Mouse (Mus musculus): ENCODE data around the gene Eef1a1. TPM values are rescaled to one million over a fixed set of nuclear protein-coding genes. Genes with fewer than 3 reads are reported as not detected.

Eef1a1 gene
- polyA plus RNA-seq, 1 experiment from 2014 or later = 4,522 TPM

DNA sequence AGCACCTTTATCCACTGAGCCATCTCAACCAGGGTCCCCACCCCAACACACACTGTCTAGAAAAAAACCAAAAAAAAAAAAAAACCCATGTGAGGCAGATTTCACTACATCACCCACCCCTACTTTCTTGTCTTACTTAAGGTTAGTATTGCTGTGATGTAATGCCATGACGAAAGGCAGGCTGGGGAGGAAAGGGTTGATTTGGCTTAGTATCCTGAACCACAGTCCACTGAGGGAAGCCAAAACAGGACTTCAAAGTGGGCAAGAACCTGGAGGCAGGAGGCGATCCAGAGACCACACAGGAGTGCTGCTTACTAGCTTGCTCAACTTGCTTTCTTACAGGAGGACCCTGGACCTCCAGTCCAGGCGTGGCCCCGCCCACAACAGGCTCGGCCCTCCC is 38.5 kb downstream of the Eef1a1 start:
- peaks cover 5% of the 10 kb centered on the region; the same call in 1 of the 2 replicates for H3K27me3 ChIP-seq (ENCODE audit: control insufficient read depth, insufficient read depth, low read length)
- no peak overlapping the region for H3K4me3 ChIP-seq (ENCODE audit: low read depth, low read length)
- 0 out of 2 replicates have a peak, but pooled peaks cover 2% of the 10 kb centered on the region for H3K4me1 ChIP-seq (replicated peaks; ENCODE audit: control insufficient read depth, insufficient read depth, low read length)
- 78% methylated on average over 5 of the region's 5 CpGs for WGBS
- no peak for ATAC-seq (replicated peaks; ENCODE audit: low FRiP score)
- DNase-seq (ENCODE audit: low spot score) = no peak
- H3K9ac ChIP-seq (ENCODE audit: low read length) = no peak overlapping the region
- peaks cover 6% of the 10 kb centered on the region; the same call in 1 of the 2 replicates for H3K36me3 ChIP-seq (ENCODE audit: control insufficient read depth, insufficient read depth, low read length)
- H3K4me2 ChIP-seq (ENCODE audit: low read depth, low read length, severe bottlenecking) = no peak overlapping the region
- H3K9me3 ChIP-seq (ENCODE audit: control insufficient read depth, low read length) = no peaks in the 10 kb centered on the region
- H3K27ac ChIP-seq (ENCODE audit: low read depth, low read length) = no peak overlapping the region

DNA sequence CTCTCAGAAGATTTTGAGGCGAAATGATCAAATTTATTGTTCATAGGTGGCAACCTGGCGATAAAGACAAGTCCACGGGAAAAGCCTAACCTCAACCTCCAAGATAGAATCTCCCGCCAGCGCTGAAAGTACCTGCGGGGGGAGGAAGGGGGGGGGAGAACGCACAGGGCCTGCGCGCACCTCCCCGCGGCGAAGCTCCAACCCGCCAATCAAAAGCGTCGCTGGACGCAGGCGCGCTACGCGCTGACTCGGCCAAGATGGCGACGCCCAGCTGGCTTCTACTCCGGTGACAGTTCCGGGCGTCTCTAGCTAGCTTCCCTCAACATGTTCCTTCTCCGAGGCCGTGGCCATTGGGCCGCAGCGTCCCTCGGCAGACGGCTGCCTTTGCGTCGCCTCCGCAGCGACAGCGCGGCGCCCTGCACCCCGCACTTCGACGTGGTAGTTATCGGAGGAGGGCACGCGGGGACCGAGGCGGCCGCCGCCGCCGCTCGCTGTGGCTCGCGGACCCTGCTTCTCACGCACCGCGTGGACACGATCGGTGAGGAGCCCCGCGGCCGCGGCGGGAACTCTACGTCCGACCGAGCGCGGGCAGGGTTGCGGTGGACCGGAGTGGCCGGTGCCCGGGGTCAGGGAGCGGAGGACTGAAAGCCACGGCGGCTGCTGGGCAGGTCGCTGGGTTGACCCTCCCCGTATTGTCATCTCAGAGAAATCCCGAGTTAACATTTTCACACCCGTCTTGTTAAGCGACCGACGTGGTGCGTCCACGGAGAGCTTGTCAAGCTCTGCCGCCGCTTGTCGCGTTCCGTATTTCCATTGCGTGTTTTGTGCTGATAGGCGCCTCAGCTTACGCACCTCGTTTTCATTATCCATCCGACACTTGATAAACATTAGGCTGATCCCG is 40.7 kb downstream of the Eef1a1 start, which contains the start of the genes Mto1 and Gm17324:
Gene Mto1 (plus strand): TSS at position 236 of the 901 bp plus-strand sequence.
Gene Gm17324 (minus strand): TSS at position 814 of the 901 bp plus-strand sequence.
- WGBS = under 1% methylated on average over 96 of the region's 96 CpGs
- peak; percentile 97 for ATAC-seq (replicated peaks; ENCODE audit: low FRiP score)

DNA sequence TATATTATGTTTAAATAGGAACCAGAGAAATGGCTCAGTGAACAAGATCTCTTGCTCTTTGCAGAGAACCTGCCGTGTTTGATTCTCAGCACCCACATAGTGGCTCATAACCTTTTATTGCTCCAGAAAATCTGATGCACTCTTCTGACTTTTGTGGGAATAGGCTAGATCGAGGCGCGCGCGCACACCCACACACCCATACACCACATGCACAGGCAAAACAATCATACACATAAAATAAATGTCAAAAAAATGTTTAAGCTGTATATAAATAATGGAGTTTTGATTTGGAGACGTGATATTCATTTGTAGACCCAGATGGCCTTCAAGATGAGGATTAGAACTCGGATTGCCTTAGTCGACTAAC is 41.4 kb downstream of the Eef1a1 start:
- H3K9ac ChIP-seq (ENCODE audit: low read length) = peak overlapping the region; percentile 95
- DNase-seq (ENCODE audit: low spot score) (no peak), ATAC-seq (replicated peaks; ENCODE audit: low FRiP score) (peak; percentile 50)
- peaks cover 5% of the 10 kb centered on the region for H3K4me1 ChIP-seq (replicated peaks; ENCODE audit: control insufficient read depth, insufficient read depth, low read length)
- peaks cover 4% of the 10 kb centered on the region; the same call in 1 of the 2 replicates for H3K36me3 ChIP-seq (ENCODE audit: control insufficient read depth, insufficient read depth, low read length)
- H3K4me2 ChIP-seq (ENCODE audit: low read depth, low read length, severe bottlenecking) = peak overlapping the region; percentile 73
- WGBS = 29% methylated on average over 9 of the region's 9 CpGs
- H3K27me3 ChIP-seq (ENCODE audit: control insufficient read depth, insufficient read depth, low read length) = peaks cover 26% of the 10 kb centered on the region
- H3K27ac ChIP-seq (ENCODE audit: low read depth, low read length) = no peak overlapping the region; the same call in 1 of the 2 replicates
- peak overlapping the region; percentile 97 for H3K4me3 ChIP-seq (ENCODE audit: low read depth, low read length)
- H3K9me3 ChIP-seq (ENCODE audit: control insufficient read depth, low read length) = no peaks in the 10 kb centered on the region

More for the DNA sequence above, 40.7 kb downstream of the Eef1a1 start, which contains the start of the genes Mto1 and Gm17324:
- Histone ChIP-seq H3K9me3 (ENCODE audit: control insufficient read depth, low read length) (no peaks in the 10 kb centered on the region), H3K9ac (ENCODE audit: low read length) (peak within 1 kb of the TSS; percentile 95), H3K27ac (ENCODE audit: low read depth, low read length) (peak within 1 kb of the TSS; percentile 83), H3K36me3 (ENCODE audit: control insufficient read depth, insufficient read depth, low read length) (peaks cover 4% of the 10 kb centered on the region; the same call in 1 of the 2 replicates), H3K4me3 (ENCODE audit: low read depth, low read length) (peak within 1 kb of the TSS; percentile 97), H3K27me3 (ENCODE audit: control insufficient read depth, insufficient read depth, low read length) (peaks cover 19% of the 10 kb centered on the region), H3K4me2 (ENCODE audit: low read depth, low read length, severe bottlenecking) (peak within 1 kb of the TSS; percentile 73), H3K4me1 (replicated peaks; ENCODE audit: control insufficient read depth, insufficient read depth, low read length) (0 out of 2 replicates have a peak, but pooled peaks cover 2% of the 10 kb centered on the region)
- DNase-seq (ENCODE audit: low spot score) = peak; percentile 95

DNA sequence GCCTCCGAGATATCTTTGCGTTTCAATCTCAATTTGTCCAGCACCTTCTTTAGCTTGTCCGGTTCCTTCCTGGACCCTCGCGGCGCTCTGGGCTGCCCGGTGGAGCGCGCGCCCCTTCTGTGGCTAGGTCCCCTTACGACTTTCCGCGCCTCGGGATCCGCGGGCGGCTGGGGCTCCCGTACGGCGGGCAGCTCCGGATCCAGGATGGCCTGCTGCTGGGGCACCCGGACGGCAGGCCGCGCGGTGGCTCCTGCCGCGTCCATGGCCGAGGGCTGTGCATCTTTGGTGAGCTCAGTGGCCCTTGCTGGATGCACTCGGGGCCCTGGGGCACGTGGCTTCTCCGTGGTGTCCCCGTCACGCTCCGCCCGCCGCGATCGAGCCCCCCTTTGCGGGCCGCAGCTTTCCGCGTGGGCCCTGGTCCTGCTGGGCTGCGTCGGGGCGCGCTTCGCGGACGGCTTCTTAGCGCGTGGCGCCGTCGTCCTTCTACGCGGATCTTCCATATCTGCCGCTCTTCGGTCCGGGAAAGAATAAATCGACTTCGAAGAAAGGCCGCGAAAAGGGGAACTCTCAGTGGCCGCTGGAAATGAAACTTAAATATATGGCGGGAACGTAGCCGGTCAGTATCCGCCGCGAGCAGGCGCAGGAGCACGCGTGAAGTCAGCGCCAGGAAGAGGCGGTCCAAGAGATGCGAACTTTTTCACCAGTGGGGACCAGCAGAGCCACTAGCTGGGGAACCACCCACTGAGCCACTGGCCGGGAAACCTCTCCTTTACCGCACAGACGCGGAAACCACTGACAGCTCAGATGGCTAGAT is 46.2 kb downstream of the Eef1a1 start, which contains the start of gene Cgas:
Gene Cgas (minus strand): TSS at position 659 of the 814 bp plus-strand sequence.
- DNase-seq (ENCODE audit: low spot score) = peak; percentile 72
- 1% methylated on average over 79 of the region's 81 CpGs for WGBS
- Histone ChIP-seq H3K27ac (ENCODE audit: low read depth, low read length) (no peak within 1 kb of the TSS), H3K4me2 (ENCODE audit: low read depth, low read length, severe bottlenecking) (peak within 1 kb of the TSS; percentile 57), H3K9me3 (ENCODE audit: control insufficient read depth, low read length) (no peaks in the 10 kb centered on the region), H3K4me1 (replicated peaks; ENCODE audit: control insufficient read depth, insufficient read depth, low read length) (peaks cover 6% of the 10 kb centered on the region), H3K9ac (ENCODE audit: low read length) (peak within 1 kb of the TSS; percentile 37), H3K36me3 (ENCODE audit: control insufficient read depth, insufficient read depth, low read length) (no peaks in the 10 kb centered on the region), H3K4me3 (ENCODE audit: low read depth, low read length) (peak within 1 kb of the TSS; percentile 32), H3K27me3 (ENCODE audit: control insufficient read depth, insufficient read depth, low read length) (peaks cover 51% of the 10 kb centered on the region)
- ATAC-seq (replicated peaks; ENCODE audit: low FRiP score) = peak; percentile 37

DNA sequence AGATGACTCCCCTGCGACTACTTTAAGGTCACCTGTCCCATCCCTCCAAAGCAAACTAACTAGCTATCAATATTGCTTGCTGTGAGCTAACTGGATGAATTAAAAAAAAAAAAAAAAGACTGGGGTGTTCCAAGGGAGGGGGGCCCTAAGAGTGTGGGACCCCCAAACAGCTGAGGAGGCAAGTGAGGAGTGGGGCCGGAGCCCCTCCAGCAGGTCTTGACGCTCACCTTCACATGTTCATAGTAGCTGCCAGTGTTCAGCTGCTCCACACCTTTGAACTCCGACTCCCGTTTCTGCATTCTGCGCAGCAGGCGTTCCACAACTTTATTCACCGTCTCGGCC is 46.7 kb downstream of the Eef1a1 start:
- Histone ChIP-seq H3K27ac (ENCODE audit: low read depth, low read length) (no peak overlapping the region), H3K4me1 (replicated peaks; ENCODE audit: control insufficient read depth, insufficient read depth, low read length) (peaks cover 6% of the 10 kb centered on the region), H3K4me2 (ENCODE audit: low read depth, low read length, severe bottlenecking) (peak overlapping the region; percentile 57), H3K4me3 (ENCODE audit: low read depth, low read length) (peak overlapping the region; percentile 32), H3K36me3 (ENCODE audit: control insufficient read depth, insufficient read depth, low read length) (no peaks in the 10 kb centered on the region), H3K9me3 (ENCODE audit: control insufficient read depth, low read length) (no peaks in the 10 kb centered on the region), H3K9ac (ENCODE audit: low read length) (no peak overlapping the region), H3K27me3 (ENCODE audit: control insufficient read depth, insufficient read depth, low read length) (peaks cover 51% of the 10 kb centered on the region)
- 3% methylated on average over 9 of the region's 9 CpGs for WGBS
- ATAC-seq (replicated peaks; ENCODE audit: low FRiP score) (peak; percentile 51; the same call in 1 of the 2 replicates), DNase-seq (ENCODE audit: low spot score) (no peak)

DNA sequence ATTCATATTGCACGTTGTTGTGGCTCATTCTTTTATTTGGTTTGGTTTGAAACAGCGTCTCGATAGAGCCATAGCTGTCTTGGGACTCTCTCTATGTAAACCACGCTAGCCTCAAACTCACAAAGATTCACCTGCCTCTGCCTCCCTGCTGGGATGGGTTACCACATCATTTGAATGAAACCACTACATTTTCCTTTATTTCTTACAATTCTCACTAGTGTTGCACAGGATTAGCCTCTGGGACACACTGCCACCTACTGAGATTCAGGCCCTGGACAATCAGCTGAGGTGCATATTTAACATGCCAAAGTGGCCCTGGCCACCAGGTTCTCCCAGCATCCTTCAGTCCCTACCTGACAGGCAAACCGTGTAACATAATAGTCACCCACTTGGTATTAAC is 49.5 kb downstream of the Eef1a1 start:
- DNase-seq (ENCODE audit: low spot score) (no peak), ATAC-seq (replicated peaks; ENCODE audit: low FRiP score) (no peak)
- peaks cover 41% of the 10 kb centered on the region for H3K27me3 ChIP-seq (ENCODE audit: control insufficient read depth, insufficient read depth, low read length)
- 68% methylated on average over 5 of the region's 5 CpGs for WGBS
- H3K36me3 ChIP-seq (ENCODE audit: control insufficient read depth, insufficient read depth, low read length) = no peaks in the 10 kb centered on the region
- peaks cover 6% of the 10 kb centered on the region for H3K4me1 ChIP-seq (replicated peaks; ENCODE audit: control insufficient read depth, insufficient read depth, low read length)
- H3K4me2 ChIP-seq (ENCODE audit: low read depth, low read length, severe bottlenecking) = no peak overlapping the region
- no peaks in the 10 kb centered on the region for H3K9me3 ChIP-seq (ENCODE audit: control insufficient read depth, low read length)
- no peak overlapping the region for H3K27ac ChIP-seq (ENCODE audit: low read depth, low read length)
- no peak overlapping the region for H3K9ac ChIP-seq (ENCODE audit: low read length)
- H3K4me3 ChIP-seq (ENCODE audit: low read depth, low read length) = no peak overlapping the region

DNA sequence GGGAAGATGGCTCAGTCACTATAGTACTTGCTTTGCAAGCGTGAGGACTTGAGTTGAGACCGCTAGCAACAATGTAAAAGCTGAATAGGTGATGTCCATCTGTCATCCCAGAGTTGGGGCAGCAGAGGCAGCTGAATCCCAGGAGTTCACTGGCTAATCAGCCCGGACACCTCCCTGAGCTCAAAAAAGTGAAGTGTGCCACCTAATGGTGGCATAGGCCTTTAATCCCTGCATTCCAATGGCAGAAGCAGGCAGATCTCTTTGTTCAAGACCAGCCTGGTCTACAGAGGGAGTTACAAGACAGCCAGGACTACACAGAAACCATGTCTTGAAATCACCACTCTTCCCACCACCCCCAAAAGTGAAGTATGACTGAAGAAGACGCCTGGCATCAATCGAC is 56.5 kb downstream of the Eef1a1 start:
- no peak overlapping the region for H3K9ac ChIP-seq (ENCODE audit: low read length)
- no peak overlapping the region for H3K4me2 ChIP-seq (ENCODE audit: low read depth, low read length, severe bottlenecking)
- H3K36me3 ChIP-seq (ENCODE audit: control insufficient read depth, insufficient read depth, low read length) = no peaks in the 10 kb centered on the region
- no peak for ATAC-seq (replicated peaks; ENCODE audit: low FRiP score)
- no peak for DNase-seq (ENCODE audit: low spot score)
- 82% methylated on average over 5 of the region's 5 CpGs for WGBS
- H3K9me3 ChIP-seq (ENCODE audit: control insufficient read depth, low read length) = no peaks in the 10 kb centered on the region
- H3K27me3 ChIP-seq (ENCODE audit: control insufficient read depth, insufficient read depth, low read length) = no peaks in the 10 kb centered on the region
- H3K4me3 ChIP-seq (ENCODE audit: low read depth, low read length) = no peak overlapping the region
- 0 out of 2 replicates have a peak, but pooled peaks cover 2% of the 10 kb centered on the region for H3K4me1 ChIP-seq (replicated peaks; ENCODE audit: control insufficient read depth, insufficient read depth, low read length)
- H3K27ac ChIP-seq (ENCODE audit: low read depth, low read length) = no peak overlapping the region

DNA sequence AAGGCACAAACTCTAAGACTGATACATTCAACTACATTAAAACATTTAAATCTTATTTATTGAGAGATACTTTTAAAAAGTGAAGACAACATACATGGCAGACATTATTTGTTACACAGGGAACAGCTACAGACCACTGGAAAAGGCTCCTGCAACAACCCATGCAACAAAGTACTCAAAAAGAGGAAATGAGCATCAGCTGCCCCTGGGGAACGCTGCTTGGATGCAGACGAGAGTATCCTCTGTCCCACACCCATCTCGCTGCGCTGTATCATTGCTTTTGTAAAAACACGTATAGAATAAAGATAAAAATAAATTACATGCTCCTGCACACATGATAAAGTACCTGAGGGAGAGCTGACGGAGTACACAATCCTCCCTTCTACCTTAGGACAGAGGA is 58.5 kb downstream of the Eef1a1 start:
- Histone ChIP-seq H3K4me3 (ENCODE audit: low read depth, low read length) (no peak overlapping the region), H3K27ac (ENCODE audit: low read depth, low read length) (no peak overlapping the region), H3K9ac (ENCODE audit: low read length) (no peak overlapping the region), H3K27me3 (ENCODE audit: control insufficient read depth, insufficient read depth, low read length) (no peaks in the 10 kb centered on the region), H3K36me3 (ENCODE audit: control insufficient read depth, insufficient read depth, low read length) (no peaks in the 10 kb centered on the region), H3K4me2 (ENCODE audit: low read depth, low read length, severe bottlenecking) (no peak overlapping the region), H3K9me3 (ENCODE audit: control insufficient read depth, low read length) (no peaks in the 10 kb centered on the region), H3K4me1 (replicated peaks; ENCODE audit: control insufficient read depth, insufficient read depth, low read length) (0 out of 2 replicates have a peak, but pooled peaks cover 3% of the 10 kb centered on the region)
- DNase-seq (ENCODE audit: low spot score) (no peak), ATAC-seq (replicated peaks; ENCODE audit: low FRiP score) (no peak)
- WGBS = 85% methylated on average over 6 of the region's 6 CpGs
